Mouse (Mus musculus) layer of hippocampus, adult 18-20 months (tissue): ENCODE results near the gene Tmem131l. TPM values are rescaled to one million over a fixed set of nuclear protein-coding genes. Genes with fewer than 3 reads are reported as not detected.
A peak's percentile ranks its signal among the peaks of the same experiment; 100 is the strongest.

Experiments used
- DNase-seq, 2 experiments: peaks; one replicate each; pipeline ENCODE4 v3.0.0; 2022; ENCODE audit warnings: low spot score in 2 of 2
- total RNA-seq, 2 experiments: library from RNA; stranded (reverse); gene quantifications; 2 replicates each; pipeline ENCODE4 v1.2.3; 2021

Tmem131l gene
- total RNA-seq, 2 experiments from 2014 or later = 28.0 to 33.3 TPM

DNA sequence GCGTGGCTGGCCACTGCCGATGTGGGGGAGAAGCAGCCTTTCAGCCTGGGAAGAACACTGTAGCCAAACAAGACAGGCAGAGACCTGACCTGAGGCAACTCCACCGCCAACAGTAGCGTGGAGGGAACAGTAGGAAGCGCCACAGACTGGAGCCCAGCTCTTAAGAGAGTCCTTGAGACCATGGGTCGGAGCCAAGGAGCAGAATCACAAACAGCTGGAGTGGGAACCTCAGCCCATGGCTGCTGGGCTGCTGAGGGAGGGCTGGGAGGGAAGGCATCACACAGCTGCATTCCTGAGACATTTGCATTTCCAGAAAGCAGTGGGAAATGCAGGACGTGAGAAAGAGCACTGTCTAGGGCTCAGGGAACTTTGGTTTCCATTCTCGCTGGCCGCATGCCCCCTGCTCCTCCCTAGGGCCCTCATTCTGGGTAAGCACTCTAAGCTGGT lies 8.8 kb upstream of the Tmem131l start:
- DNase-seq = no peak

DNA sequence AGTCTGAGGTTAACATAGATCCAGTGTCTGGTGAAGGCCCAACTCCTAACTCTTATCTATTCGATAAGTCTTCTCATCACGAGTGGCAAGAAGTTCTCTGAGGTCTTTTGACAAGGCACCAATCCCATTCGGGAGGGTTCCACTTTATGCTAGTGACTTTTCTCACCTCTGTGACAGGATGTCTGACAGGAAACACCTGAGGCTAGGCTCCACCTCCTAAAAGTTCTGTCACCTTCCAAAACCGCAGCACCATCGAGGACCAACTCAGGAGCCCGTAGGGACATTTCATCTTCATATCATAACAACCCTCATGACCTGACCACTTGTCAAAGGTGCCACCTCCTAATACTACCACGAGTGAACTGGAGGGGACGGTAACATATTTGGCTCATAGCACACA lies 6.2 kb upstream of the Tmem131l start:
- DNase-seq = no peak

DNA sequence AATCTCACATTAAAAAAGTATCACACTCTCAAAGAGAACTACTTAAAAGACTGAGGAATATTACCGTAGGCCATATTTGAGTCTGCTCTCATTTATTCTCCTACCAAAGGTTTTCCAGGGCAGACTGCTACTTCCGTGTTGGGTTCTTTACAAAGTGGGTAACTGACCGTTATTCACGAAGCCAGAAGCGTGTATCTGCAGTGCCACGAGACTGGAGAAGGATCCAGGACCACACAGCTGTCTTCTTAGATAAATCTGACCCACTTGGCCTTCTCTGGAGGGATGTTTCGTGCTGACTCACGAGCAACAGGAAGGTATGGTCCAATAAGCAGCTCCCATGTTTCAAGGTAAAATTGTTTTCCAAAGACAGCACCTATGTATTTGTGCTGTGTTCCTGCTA lies 1.8 kb upstream of the Tmem131l start:
- DNase-seq = no peak

- DNase-seq = no peak
Measured at GRCm38 (mm10) chr3:84040476-84041082, 604 bp upstream of the Tmem131l start.

DNA sequence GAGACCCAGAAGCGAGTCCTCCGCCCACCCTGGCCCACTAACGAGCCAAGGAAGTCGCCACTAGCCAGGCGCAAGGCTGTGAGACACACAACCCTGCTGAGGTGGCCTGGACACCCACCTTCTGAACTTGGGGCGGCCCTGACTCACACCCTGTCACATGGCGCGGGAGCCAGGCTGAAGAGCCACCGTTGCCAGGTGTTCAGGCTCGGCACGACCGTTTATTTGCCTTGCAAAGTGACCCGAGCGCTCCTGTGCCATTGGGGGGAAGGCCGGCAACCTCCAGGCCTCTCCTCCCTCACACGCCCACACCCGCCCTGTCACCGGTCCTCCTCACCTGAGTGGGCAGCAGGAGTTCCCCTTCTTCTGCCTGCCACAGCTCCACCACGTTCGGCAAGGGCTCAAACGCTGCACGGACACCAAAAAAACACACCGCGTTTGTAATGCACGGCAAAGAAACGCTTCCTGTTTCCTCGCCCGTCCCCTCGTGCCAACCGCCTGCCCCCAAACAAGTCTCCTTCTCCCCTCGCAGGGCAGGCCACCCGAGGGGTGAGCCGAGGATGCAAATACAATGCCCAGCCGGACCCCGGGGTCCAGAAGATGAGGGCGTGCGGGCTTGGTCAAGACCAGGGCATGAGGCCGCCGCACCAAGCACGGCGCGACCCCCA lies 862 bp downstream of the Tmem131l start:
- peak in 1 of 2 experiments; percentile 15 for DNase-seq

GRCm38 (mm10) chr3:84038126-84038525 lies 1.8 kb downstream of the Tmem131l start:
- DNase-seq = no peak

GRCm38 (mm10) chr3:84037536-84037935 lies 2.4 kb downstream of the Tmem131l start:
- no peak for DNase-seq

DNA sequence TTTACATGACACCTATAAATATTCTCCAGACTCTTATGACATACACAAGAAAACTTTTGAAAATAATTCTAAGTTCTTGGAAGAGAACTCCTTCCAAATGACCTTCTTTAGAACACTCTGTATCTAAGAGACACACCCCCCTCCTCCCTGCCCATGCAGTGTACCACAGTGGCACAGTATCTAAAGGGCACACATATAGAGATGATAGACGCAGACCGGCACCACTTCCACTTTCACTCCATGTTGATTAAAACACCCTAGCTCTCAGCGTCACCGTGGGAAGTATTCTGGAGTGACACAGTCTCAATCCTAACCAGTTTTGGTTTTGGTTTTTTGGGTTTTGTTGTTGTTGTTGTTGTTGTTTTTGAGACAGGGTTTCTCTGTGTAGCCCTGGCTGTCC lies 3.1 kb downstream of the Tmem131l start:
- no peak for DNase-seq

- no peak for DNase-seq
Measured at GRCm38 (mm10) chr3:84035728-84036364, 4.1 kb downstream of the Tmem131l start.

DNA sequence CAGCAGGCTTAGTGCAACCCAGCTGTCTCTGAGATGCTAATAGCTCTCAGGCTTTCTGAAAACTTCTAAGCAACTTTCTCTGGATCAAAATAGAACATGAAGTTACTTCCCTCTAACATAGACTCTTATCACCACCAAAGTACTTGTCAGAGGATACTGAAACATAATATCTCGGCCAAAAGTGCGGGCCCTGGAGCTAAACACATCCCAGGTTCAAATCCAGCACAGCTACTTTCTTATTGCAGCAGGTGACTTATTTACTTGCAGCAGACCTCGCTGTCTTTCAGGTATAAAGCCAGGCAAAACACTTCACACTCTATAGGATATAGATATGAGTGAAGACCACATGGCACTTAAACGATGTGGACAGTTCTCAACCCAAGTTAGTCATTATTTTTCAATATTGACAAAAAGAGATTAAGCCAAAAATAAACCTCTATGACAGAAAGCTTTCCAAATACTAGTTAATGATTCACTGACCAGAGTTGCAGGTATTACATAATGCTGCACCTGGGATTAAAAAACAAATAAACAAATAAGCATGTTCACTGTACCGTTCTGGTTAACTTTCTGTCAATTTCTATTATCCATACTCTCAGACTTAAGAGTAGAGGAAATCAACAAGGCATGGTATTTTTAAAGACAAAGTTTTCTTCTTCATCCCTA lies 5.7 kb downstream of the Tmem131l start:
- DNase-seq = no peak

DNA sequence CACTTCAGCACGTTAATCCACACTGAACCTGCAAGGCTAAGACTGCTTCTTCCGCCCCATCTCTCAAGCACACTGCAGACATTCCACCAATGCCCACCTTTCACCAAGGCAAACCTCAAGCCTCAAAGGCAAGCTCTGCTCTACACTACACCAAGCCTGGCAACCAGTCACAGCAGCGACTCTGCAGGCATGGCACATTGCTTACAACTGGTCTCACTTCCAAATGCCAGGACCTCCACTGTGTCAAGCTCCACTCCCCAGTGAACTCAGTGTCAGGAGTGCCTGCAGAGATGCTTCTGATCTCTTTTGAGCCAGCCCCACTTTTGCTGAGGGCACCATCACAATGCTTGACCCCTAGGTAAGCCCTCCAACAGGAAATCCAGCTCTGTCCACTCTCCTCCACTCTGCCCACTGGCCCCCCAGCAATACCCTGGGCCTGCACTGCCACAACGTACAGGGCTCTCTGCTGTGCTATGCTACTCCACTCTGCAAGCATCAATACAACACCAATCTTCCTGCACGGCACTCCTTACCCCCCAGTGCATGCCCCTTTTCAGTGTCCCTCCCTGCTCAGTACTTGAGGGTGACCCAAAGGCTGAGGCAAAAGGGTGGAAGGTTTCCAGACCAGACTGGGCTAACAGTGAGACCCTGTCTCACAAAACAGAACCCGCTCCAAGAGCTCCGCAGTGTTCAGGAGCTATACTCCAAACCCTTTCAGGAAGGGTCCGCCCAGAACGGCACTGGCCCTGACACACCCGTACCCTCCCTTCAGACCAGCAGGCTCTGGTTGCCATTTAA lies 6.8 kb downstream of the Tmem131l start:
- DNase-seq = no peak

DNA sequence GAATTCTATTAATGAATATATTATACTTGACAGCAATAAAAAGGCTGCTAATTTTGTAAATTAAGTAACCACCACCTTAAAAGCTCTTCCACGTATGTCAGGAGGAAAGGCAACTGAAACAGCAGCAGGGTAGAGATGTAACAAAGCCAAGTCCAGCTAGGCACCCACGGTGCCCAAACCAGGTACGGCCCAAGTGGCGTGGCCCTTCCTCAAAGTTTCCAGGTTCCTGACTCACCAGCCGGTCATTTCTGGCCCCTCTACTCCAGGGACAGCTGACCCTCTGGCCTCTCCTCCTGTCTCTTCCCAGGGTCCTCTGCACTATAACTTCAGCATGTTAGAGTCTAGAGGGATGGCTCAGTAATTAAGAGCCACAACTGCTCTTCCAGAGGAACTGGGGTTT lies 7.6 kb downstream of the Tmem131l start:
- DNase-seq = no peak

DNA sequence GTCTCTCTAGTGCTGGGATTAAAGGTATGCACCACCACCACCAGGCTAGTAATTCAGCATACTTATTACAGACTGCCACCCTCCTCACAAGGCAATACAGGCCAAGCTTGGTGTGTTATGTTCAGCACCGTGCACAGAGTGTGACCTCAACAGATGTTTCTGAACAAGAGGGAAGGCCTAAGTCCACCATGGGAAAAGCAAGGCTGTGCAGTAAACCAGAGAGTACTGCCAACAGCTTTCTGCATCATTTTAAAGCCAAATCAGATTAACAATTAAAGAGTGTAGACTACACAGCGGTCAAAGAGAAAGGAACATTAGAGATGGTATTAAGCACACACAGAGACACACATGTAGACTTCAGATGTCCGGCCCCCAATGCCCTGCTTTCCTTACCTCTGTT lies 8.8 kb downstream of the Tmem131l start:
- DNase-seq = no peak

DNA sequence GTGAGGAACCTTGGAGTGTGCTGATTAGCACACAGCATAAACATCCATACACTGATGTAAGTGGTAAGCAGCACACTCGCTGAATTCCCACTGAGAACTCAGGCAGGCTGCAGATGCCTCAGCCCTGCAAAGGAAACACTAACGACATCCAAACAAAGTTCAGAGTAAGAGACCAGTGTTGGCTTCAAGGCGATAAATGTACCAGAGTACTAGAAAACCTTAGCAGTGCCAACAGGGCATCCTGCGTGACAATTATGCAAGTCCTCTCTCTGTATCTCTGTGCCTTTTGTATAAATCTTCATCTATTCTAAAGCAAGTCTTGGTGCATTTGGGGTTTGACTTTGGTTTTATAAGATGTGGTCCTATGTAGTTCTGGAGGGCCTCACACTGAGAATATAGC lies 11.0 kb downstream of the Tmem131l start:
- DNase-seq = no peak

DNA sequence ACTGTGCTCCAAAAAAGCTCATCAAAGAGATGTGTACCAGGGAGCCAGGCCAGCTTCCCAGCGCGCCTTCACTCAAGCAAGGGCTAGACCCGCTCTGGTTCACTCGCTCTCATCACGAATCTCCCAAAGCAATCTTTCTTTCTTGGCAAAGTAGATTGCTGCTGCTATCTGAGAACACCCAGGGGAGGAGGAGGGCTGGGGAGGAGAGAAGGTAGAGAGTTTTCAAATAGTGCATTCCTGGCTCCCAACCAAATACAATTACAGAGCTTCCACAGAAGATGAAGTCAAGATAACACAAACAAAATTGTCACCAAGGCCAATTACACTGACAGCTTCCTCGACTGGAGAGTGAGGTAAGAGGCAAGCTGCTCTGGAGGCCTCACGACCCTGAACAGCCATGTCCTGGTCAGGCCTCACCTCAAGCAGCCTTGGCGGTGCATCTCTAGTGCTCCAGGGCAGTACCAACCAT lies 12.2 kb downstream of the Tmem131l start:
- DNase-seq = no peak

- DNase-seq = no peak
Measured at GRCm38 (mm10) chr3:84024512-84025072, 15.4 kb downstream of the Tmem131l start.

GRCm38 (mm10) chr3:84022723-84023122 lies 17.3 kb downstream of the Tmem131l start:
- no peak for DNase-seq

GRCm38 (mm10) chr3:84022201-84022584 lies 17.8 kb downstream of the Tmem131l start:
- no peak for DNase-seq

GRCm38 (mm10) chr3:84021217-84022200 lies 18.5 kb downstream of the Tmem131l start:
- no peak for DNase-seq

DNA sequence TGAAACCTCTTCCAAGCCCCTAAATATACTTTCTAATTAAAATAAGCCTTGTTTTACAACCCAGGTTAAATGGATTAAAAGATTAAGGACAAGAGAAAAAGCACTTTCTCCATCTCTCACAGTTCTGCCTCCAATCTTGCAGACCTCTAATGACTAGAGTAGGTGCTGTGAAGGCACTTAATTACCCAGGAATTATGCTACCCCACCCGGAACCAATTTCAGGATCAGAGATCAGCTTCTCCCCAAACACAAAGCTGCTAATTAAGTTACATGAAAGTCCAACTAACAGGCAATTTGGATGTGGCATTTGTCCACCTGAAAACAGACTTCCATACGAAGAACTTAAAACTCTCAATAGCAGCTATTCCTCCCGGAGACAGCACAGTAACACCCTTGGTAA lies 19.4 kb downstream of the Tmem131l start:
- no peak for DNase-seq
